Mouse (Mus musculus): ENCODE measurements around the gene Hk1. TPM values are rescaled to one million over a fixed set of nuclear protein-coding genes. Genes with fewer than 3 reads are reported as not detected.
"Not testable (repeated sequence)": the region's sequence is repeated elsewhere in the genome, so short reads cannot be mapped to it uniquely, and the experiment has no call there.

Hk1 gene
- polyA plus RNA-seq, 1 experiment from 2014 or later, result 46.0 TPM

DNA sequence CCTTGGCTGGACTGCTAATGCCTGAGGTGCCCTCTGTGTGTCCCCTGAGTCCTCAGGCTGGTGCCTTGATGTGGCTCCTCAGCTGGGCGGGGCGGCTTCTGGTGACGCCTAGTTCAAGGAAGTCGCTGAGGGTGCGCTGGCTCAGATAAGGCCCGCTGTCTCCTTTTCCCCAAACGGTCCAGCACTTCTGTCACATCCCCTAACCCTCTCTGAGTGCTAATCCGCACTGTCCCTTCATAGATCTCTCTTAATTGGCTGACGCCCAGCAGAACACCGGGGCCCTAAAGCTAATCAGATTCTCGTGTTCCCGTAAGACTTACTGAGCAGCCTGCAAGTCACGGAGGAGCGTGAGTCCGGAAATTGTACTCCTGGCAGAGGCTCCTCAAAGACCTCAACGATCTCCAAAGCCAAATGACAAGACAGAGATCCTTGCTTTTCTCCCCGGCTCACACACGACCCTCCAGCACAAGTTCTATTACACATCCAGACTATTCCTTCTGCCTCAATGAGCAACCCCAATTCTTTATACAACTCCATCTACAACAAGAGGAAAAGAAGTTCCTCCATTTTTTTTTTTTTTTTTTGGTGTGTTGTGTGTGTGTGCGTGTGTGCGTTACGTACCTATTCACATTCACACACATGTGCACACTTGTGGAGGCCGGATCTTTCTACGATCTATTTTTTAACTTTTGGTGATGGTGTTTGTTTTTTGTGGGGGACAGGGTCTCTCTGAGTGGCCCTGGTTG is 52.0 kb downstream of the Hk1 start:
- peak; percentile 21; the same call in 1 of the 2 replicates for ATAC-seq (ENCODE audit: low read depth)
- no peak overlapping the region for H3K4me3 ChIP-seq (ENCODE audit: low read length)
- H3K27ac ChIP-seq (ENCODE audit: low read length), result no peak overlapping the region; the same call in 1 of the 2 replicates
- H3K9ac ChIP-seq (ENCODE audit: low read length), result no peak overlapping the region
- H3K27me3 ChIP-seq (ENCODE audit: control insufficient read depth, insufficient read depth, low read depth, low read length), result no peaks in the 10 kb centered on the region
- no peaks in the 10 kb centered on the region for H3K9me3 ChIP-seq (ENCODE audit: control insufficient read depth, low read length)
- WGBS, result 53% methylated on average over 23 of the region's 23 CpGs
- H3K4me1 ChIP-seq (replicated peaks; ENCODE audit: control insufficient read depth, insufficient read depth, low read length), result peaks cover 2% of the 10 kb centered on the region
- no peak overlapping the region for H3K4me2 ChIP-seq (ENCODE audit: low read depth, low read length)
- no peaks in the 10 kb centered on the region for H3K36me3 ChIP-seq (ENCODE audit: control insufficient read depth, insufficient read depth, low read length)

- no peaks in the 10 kb centered on the region; the same call in 1 of the 2 replicates for H3K4me1 ChIP-seq (replicated peaks; ENCODE audit: control insufficient read depth, insufficient read depth, low read length)
These were observed 52.7 kb downstream of the Hk1 start for GRCm38 (mm10) chr10:62326818-62327571.

GRCm38 (mm10) chr10:62326002-62326401 is 53.7 kb downstream of the Hk1 start:
- 90% methylated on average over 8 of the region's 8 CpGs for WGBS
- H3K4me1 ChIP-seq (replicated peaks; ENCODE audit: control insufficient read depth, insufficient read depth, low read length), result no peaks in the 10 kb centered on the region
- no peak for ATAC-seq (ENCODE audit: low read depth)
- no peak overlapping the region for H3K4me3 ChIP-seq (ENCODE audit: low read length)
- H3K27me3 ChIP-seq (ENCODE audit: control insufficient read depth, insufficient read depth, low read depth, low read length), result no peaks in the 10 kb centered on the region
- H3K9ac ChIP-seq (ENCODE audit: low read length), result no peak overlapping the region
- H3K9me3 ChIP-seq (ENCODE audit: control insufficient read depth, low read length), result no peaks in the 10 kb centered on the region
- H3K27ac ChIP-seq (ENCODE audit: low read length), result no peak overlapping the region
- H3K4me2 ChIP-seq (ENCODE audit: low read depth, low read length), result no peak overlapping the region
- H3K36me3 ChIP-seq (ENCODE audit: control insufficient read depth, insufficient read depth, low read length), result no peaks in the 10 kb centered on the region

More at GRCm38 (mm10) chr10:62326818-62327571, 52.7 kb downstream of the Hk1 start:
- no peaks in the 10 kb centered on the region for H3K36me3 ChIP-seq (ENCODE audit: control insufficient read depth, insufficient read depth, low read length)
- peak; percentile 18; the same call in 1 of the 2 replicates for ATAC-seq (ENCODE audit: low read depth)
- H3K9ac ChIP-seq (ENCODE audit: low read length), result no peak overlapping the region
- no peaks in the 10 kb centered on the region for H3K9me3 ChIP-seq (ENCODE audit: control insufficient read depth, low read length)
- H3K4me3 ChIP-seq (ENCODE audit: low read length), result no peak overlapping the region
- H3K27ac ChIP-seq (ENCODE audit: low read length), result no peak overlapping the region; the same call in 1 of the 2 replicates
- H3K4me2 ChIP-seq (ENCODE audit: low read depth, low read length), result no peak overlapping the region
- 74% methylated on average over 8 of the region's 8 CpGs for WGBS
- H3K27me3 ChIP-seq (ENCODE audit: control insufficient read depth, insufficient read depth, low read depth, low read length), result no peaks in the 10 kb centered on the region

DNA sequence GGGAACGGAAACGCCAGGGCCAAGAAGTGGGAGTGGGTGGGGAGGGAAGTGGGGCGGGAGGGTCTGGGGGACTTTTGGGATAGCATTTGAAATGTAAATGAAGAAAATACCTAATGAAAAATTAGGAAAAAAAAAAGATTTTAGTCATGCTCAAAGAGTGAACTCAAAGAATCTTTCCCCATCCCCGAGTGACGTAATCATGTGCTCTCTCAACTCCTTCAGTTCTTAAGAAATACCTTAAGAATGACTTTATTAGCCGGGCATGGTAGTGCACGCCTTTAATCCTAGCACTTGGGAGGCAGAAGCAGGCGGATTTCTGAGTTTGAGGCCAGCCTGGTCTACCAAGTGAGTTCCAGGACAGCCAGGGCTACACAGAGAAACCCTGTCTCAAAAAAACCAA is 56.9 kb downstream of the Hk1 start:
- H3K4me1 ChIP-seq (replicated peaks; ENCODE audit: control insufficient read depth, insufficient read depth, low read length); H3K9ac ChIP-seq (ENCODE audit: low read length); ATAC-seq (ENCODE audit: low read depth); H3K4me3 ChIP-seq (ENCODE audit: low read length); H3K9me3 ChIP-seq (ENCODE audit: control insufficient read depth, low read length); H3K36me3 ChIP-seq (ENCODE audit: control insufficient read depth, insufficient read depth, low read length); H3K27me3 ChIP-seq (ENCODE audit: control insufficient read depth, insufficient read depth, low read depth, low read length); H3K4me2 ChIP-seq (ENCODE audit: low read depth, low read length); H3K27ac ChIP-seq (ENCODE audit: low read length): not testable (repeated sequence)
- WGBS, result 85% methylated on average over 8 of the region's 8 CpGs

GRCm38 (mm10) chr10:62321457-62321856 is 58.3 kb downstream of the Hk1 start:
- Histone ChIP-seq H3K4me1 (replicated peaks; ENCODE audit: control insufficient read depth, insufficient read depth, low read length) (no peaks in the 10 kb centered on the region), H3K4me3 (ENCODE audit: low read length) (no peak overlapping the region), H3K27ac (ENCODE audit: low read length) (no peak overlapping the region), H3K9ac (ENCODE audit: low read length) (no peak overlapping the region), H3K27me3 (ENCODE audit: control insufficient read depth, insufficient read depth, low read depth, low read length) (no peaks in the 10 kb centered on the region), H3K36me3 (ENCODE audit: control insufficient read depth, insufficient read depth, low read length) (no peaks in the 10 kb centered on the region), H3K4me2 (ENCODE audit: low read depth, low read length) (no peak overlapping the region), H3K9me3 (ENCODE audit: control insufficient read depth, low read length) (no peaks in the 10 kb centered on the region)
- no peak for ATAC-seq (ENCODE audit: low read depth)
- WGBS, result 59% methylated on average over 9 of the region's 9 CpGs

- H3K27ac ChIP-seq (ENCODE audit: low read length), result no peak overlapping the region
- no peak overlapping the region for H3K4me2 ChIP-seq (ENCODE audit: low read depth, low read length)
- 80% methylated on average over 9 of the region's 9 CpGs for WGBS
- H3K36me3 ChIP-seq (ENCODE audit: control insufficient read depth, insufficient read depth, low read length), result no peaks in the 10 kb centered on the region
- no peak overlapping the region for H3K9ac ChIP-seq (ENCODE audit: low read length)
- no peaks in the 10 kb centered on the region for H3K9me3 ChIP-seq (ENCODE audit: control insufficient read depth, low read length)
- no peak for ATAC-seq (ENCODE audit: low read depth)
- H3K27me3 ChIP-seq (ENCODE audit: control insufficient read depth, insufficient read depth, low read depth, low read length), result no peaks in the 10 kb centered on the region
- no peak overlapping the region for H3K4me3 ChIP-seq (ENCODE audit: low read length)
- H3K4me1 ChIP-seq (replicated peaks; ENCODE audit: control insufficient read depth, insufficient read depth, low read length), result no peaks in the 10 kb centered on the region
These were observed 59.2 kb downstream of the Hk1 start for GRCm38 (mm10) chr10:62320402-62320978.

DNA sequence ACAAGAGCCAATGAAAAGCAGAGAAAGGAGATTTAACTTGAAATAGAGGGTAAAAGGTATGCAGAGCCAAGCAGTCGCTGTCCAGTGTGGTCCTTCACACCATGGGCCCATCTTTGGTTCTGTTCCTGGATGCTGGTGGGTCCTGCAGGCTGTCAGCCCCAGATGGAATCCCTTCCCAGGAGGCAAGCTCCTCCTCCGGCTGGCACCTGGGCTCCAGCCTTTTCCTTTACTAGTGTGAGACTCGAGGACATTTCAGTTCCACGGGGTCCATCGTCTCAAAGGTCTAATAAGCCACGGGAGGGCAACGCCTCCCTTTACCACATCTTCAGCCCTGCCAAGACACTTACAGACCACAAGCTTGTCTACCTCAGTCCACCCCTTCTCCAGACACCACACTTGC is 60.6 kb downstream of the Hk1 start:
- Histone ChIP-seq H3K4me1 (replicated peaks; ENCODE audit: control insufficient read depth, insufficient read depth, low read length) (no peaks in the 10 kb centered on the region), H3K27ac (ENCODE audit: low read length) (no peak overlapping the region), H3K4me2 (ENCODE audit: low read depth, low read length) (no peak overlapping the region), H3K27me3 (ENCODE audit: control insufficient read depth, insufficient read depth, low read depth, low read length) (no peaks in the 10 kb centered on the region), H3K9me3 (ENCODE audit: control insufficient read depth, low read length) (no peaks in the 10 kb centered on the region), H3K36me3 (ENCODE audit: control insufficient read depth, insufficient read depth, low read length) (no peaks in the 10 kb centered on the region), H3K9ac (ENCODE audit: low read length) (no peak overlapping the region), H3K4me3 (ENCODE audit: low read length) (no peak overlapping the region)
- ATAC-seq (ENCODE audit: low read depth), result no peak
- WGBS, result 62% methylated on average over 7 of the region's 7 CpGs

DNA sequence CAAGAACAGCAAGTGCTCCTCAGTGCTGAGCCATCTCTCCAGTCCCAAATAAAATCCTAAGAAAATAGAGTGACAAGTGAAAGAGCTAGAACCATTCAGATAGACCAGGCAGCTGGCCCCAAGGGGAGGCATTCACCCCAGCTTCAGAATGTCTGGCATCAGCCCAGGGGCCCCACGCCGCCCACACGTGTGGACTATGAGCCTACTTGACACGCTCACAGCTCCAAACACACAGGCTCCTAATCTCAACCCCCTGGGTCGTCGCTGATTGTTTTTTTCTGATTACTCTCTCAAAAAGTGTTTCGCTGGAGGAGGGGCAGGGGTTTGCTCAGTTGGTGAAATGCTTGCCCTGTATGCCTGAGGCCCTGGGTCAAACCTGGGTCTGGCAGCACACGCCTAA is 63.2 kb downstream of the Hk1 start:
- Histone ChIP-seq H3K27ac (ENCODE audit: low read length) (no peak overlapping the region), H3K4me3 (ENCODE audit: low read length) (no peak overlapping the region), H3K9me3 (ENCODE audit: control insufficient read depth, low read length) (no peaks in the 10 kb centered on the region), H3K9ac (ENCODE audit: low read length) (no peak overlapping the region), H3K27me3 (ENCODE audit: control insufficient read depth, insufficient read depth, low read depth, low read length) (no peaks in the 10 kb centered on the region), H3K4me1 (replicated peaks; ENCODE audit: control insufficient read depth, insufficient read depth, low read length) (peaks cover 4% of the 10 kb centered on the region), H3K4me2 (ENCODE audit: low read depth, low read length) (no peak overlapping the region), H3K36me3 (ENCODE audit: control insufficient read depth, insufficient read depth, low read length) (no peaks in the 10 kb centered on the region; the same call in 1 of the 2 replicates)
- ATAC-seq (ENCODE audit: low read depth), result no peak
- WGBS, result 47% methylated on average over 8 of the region's 8 CpGs

- no peaks in the 10 kb centered on the region for H3K9me3 ChIP-seq (ENCODE audit: control insufficient read depth, low read length)
- H3K4me3 ChIP-seq (ENCODE audit: low read length), result no peak overlapping the region
- peaks cover 7% of the 10 kb centered on the region for H3K4me1 ChIP-seq (replicated peaks; ENCODE audit: control insufficient read depth, insufficient read depth, low read length)
- no peak for ATAC-seq (ENCODE audit: low read depth)
- H3K27ac ChIP-seq (ENCODE audit: low read length), result no peak overlapping the region
- no peaks in the 10 kb centered on the region for H3K27me3 ChIP-seq (ENCODE audit: control insufficient read depth, insufficient read depth, low read depth, low read length)
- no peak overlapping the region for H3K9ac ChIP-seq (ENCODE audit: low read length)
- 50% methylated on average over 15 of the region's 15 CpGs for WGBS
- no peak overlapping the region for H3K4me2 ChIP-seq (ENCODE audit: low read depth, low read length)
- H3K36me3 ChIP-seq (ENCODE audit: control insufficient read depth, insufficient read depth, low read length), result no peaks in the 10 kb centered on the region; the same call in 1 of the 2 replicates
These were observed 65.8 kb downstream of the Hk1 start for GRCm38 (mm10) chr10:62313885-62314424.
